Mouse (Mus musculus) embryonic facial prominence, embryonic 14.5 days (tissue): ENCODE results near the gene Fam222a. TPM values are rescaled to one million over a fixed set of nuclear protein-coding genes. Genes with fewer than 3 reads are reported as not detected.

Experiments used
- ATAC-seq: fragments of 200-750 bp; cut with Nextera tagmentation; 2 replicates; pipeline ENCODE4 v1.8.0; 2017; ENCODE audit warnings: low read depth, moderate number of reproducible peaks, moderate TSS enrichment
- DNase-seq: peaks from one replicate; pipeline ENCODE4 v3.0.0-alpha.2; 2015; ENCODE audit warnings: low spot score
- H3K27ac ChIP-seq: fragments of 300-500 bp; sonication (generic); replicated peaks from 2 replicates; pipeline ENCODE4 v1.5.1; 2014; ENCODE audit warnings: low read depth, mild to moderate bottlenecking, low read length, moderate library complexity
- H3K27me3 ChIP-seq: fragments of 300-500 bp; sonication (generic); replicated peaks from 2 replicates; pipeline ENCODE4 v1.6.1; 2014; ENCODE audit warnings: low read length; ENCODE audit not compliant: control insufficient read depth, insufficient read depth
- H3K36me3 ChIP-seq: fragments of 300-500 bp; sonication (generic); 2 replicates; pipeline ENCODE4 v1.6.1; 2014; ENCODE audit warnings: low read length, mixed read lengths; ENCODE audit not compliant: control insufficient read depth, insufficient read depth
- H3K4me1 ChIP-seq: fragments of 300-500 bp; sonication (generic); 2 replicates; pipeline ENCODE4 v1.6.1; 2014; ENCODE audit warnings: antibody characterized with exemption, low read length; ENCODE audit not compliant: control insufficient read depth, insufficient read depth
- H3K4me2 ChIP-seq: fragments of 300-500 bp; sonication (generic); 2 replicates; pipeline ENCODE4 v1.6.1; 2014; ENCODE audit warnings: low read depth, mild to moderate bottlenecking, low read length, moderate library complexity, mixed read lengths
- H3K4me3 ChIP-seq: fragments of 300-500 bp; sonication (generic); 2 replicates; pipeline ENCODE4 v1.5.1; 2014; ENCODE audit warnings: low read depth, mild to moderate bottlenecking, low read length
- H3K9ac ChIP-seq: fragments of 300-500 bp; sonication (generic); 2 replicates; pipeline ENCODE4 v1.6.1; 2014; ENCODE audit warnings: low read depth, mild to moderate bottlenecking, low read length, moderate library complexity, mixed read lengths
- H3K9me3 ChIP-seq: fragments of 300-500 bp; sonication (generic); 2 replicates; pipeline ENCODE4 v1.6.1; 2016; ENCODE audit warnings: low read length; ENCODE audit not compliant: control insufficient read depth
- whole genome bisulfite sequencing: fragments of 180-500 bp; shearing (Covaris S2); extraction: QIAGEN DNeasy Blood & Tissue Kit; methylation state at CpG from one replicate; pipeline ENCODE4 v1.1.7; 2014; 5-methylcytosine and 5-hydroxymethylcytosine counted together
- polyA plus RNA-seq: library from polyadenylated mRNA; unstranded; fragments of >200 nt; fragmentation: Nextera tagmentation; extraction: Ambion mirVana; gene quantifications from 2 replicates; pipeline ENCODE4 v1.2.1, GENCODE M21; 2014

The Fam222a gene
- polyA plus RNA-seq, 1 experiment from 2014 or later, result 1.4 TPM

DNA sequence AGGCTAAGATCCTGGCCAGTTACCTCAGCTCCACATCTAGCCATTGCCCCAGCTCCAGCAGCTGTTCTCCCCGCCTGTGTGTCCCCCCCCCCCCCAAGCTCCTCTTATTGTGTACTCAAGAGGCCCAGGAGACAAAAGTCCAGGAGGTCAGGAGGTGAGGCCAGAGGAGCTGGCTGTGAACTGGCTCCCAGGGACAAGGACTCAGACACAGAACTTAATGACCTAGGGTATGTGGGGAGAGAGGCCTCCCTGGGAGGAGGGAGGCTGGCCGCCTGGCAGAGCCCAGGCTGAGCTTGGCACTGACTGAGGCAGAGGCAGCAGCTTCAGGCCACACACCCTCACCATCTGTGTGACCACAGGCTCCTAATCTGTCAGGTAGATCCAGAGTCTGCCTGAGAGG, 5.2 kb downstream of the Fam222a start:
- no peak overlapping the region for H3K27ac ChIP-seq
- no peak overlapping the region for H3K9ac ChIP-seq
- ATAC-seq (no peak), DNase-seq (no peak)
- no peaks in the 10 kb centered on the region for H3K9me3 ChIP-seq
- peaks cover 31% of the 10 kb centered on the region for H3K4me1 ChIP-seq
- H3K4me2 ChIP-seq, result no peak overlapping the region
- H3K4me3 ChIP-seq, result no peak overlapping the region
- 50% methylated on average over 2 of the region's 2 CpGs for WGBS
- peaks cover 30% of the 10 kb centered on the region for H3K27me3 ChIP-seq
- H3K36me3 ChIP-seq, result no peaks in the 10 kb centered on the region

DNA sequence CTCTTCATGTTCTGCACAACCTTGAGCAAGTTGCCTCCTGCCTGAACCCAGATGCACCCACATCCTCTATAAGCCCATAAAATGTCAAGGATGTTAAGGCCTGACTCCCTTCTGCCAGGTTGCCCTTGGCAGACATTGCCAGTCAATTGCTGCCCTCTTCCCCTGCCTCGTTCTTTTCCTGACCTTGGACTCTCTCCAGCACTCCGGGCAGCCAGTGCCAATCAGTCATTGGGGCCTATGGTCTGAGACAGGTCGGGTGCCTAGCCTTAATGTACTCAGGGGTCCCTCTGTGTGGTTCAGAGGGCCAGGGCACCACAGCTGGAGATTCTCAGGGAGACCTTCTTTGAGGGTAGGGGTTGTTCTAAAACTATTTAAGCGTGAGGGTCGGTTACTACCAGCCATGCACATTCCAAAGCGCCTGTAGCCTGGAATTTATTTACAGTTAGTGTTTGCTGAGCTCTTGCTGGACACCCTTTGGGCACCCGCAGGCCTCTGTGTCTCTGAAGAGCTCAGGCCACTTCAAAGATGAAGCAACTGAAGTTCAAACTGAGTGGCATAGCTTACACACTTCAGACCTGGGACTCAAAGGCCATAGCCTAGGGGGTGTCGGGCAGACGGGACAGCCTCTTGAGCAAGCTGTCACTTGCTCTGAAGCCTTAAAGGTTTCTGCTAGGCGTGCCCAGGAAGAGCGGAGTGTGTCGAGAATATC, 6.3 kb downstream of the Fam222a start:
- H3K4me3 ChIP-seq, result no peak overlapping the region
- H3K27me3 ChIP-seq, result peaks cover 27% of the 10 kb centered on the region
- WGBS, result 60% methylated on average over 12 of the region's 12 CpGs
- H3K4me1 ChIP-seq, result peaks cover 22% of the 10 kb centered on the region
- no peak overlapping the region for H3K4me2 ChIP-seq
- no peaks in the 10 kb centered on the region for H3K9me3 ChIP-seq
- DNase-seq (no peak), ATAC-seq (no peak)
- no peak overlapping the region for H3K27ac ChIP-seq
- no peaks in the 10 kb centered on the region for H3K36me3 ChIP-seq
- no peak overlapping the region for H3K9ac ChIP-seq

DNA sequence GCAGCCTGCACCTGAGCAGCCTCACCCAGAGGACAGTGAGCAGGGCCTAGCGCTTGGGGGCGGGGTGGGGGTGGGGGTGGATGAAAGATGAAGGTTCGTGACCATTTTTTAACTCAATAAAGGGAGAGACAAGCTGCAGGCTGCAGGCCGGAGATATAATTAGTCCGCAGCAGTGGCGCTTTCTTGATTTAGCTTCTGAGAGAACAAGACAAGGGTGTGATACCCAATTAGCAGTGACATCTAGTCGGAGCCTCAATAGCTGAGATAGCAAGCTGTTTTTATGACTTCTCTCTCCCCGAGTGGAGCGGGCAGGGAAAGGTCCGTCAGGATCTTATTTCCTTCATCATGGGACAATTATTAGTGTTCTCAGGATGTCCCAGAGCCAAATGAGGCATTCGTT, 7.2 kb downstream of the Fam222a start:
- Histone ChIP-seq H3K27me3 (peaks cover 23% of the 10 kb centered on the region), H3K4me1 (peaks cover 16% of the 10 kb centered on the region), H3K27ac (no peak overlapping the region), H3K36me3 (no peaks in the 10 kb centered on the region), H3K4me3 (no peak overlapping the region), H3K9ac (no peak overlapping the region), H3K4me2 (no peak overlapping the region), H3K9me3 (no peaks in the 10 kb centered on the region)
- WGBS, result 37% methylated on average over 11 of the region's 11 CpGs
- DNase-seq, result no peak
- ATAC-seq, result no peak

DNA sequence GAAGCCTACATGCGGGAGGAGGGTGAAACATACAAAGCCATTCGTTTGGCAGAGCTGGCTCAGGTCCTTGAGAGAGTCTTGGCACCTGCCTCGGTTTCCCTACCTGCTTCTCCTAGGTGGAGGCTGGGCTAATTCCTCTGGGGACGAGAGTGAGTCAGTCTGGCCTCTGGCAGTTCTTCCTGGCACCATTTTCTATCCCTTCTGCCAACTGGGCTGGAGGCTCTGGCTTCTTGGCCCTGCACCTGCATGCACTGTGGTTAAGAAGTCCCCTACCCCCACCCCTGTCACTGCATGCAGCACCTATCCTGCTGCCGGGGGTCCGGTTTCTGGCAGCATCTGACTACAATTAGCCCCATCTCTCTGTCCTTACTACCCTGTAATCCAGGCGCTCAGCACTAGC, 7.7 kb downstream of the Fam222a start:
- peaks cover 16% of the 10 kb centered on the region for H3K4me1 ChIP-seq
- no peak overlapping the region for H3K27ac ChIP-seq
- H3K9me3 ChIP-seq, result no peaks in the 10 kb centered on the region

DNA sequence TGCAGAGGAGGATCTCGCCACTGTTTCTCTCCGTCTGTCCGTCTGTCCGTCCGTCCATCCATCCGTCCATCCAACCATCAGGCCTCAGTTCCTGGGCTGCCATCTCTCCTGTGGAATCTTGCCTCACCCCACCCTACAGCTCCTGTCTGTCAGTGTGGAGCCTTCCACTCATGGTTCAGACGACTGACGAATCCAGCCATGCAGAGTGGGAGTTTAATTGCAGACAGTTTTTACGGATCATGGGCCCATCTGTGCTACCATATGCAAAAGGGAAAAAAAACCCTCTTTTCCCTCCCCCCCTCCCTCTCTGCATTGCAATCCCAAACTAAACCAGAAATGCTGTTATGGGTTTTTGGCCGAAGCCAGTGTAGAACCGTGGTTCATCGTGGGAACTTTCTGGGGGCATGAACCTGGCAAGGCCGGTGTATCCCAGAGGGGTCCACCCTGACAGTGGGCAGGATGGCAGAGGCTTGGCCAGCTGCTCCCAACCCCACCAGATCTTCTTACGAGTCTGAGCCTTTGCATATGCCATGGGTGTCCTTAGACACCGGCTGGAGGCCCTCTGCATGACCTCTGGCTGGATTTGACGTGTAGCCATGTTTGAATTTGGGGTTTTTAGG, 8.3 kb downstream of the Fam222a start:
- 78% methylated on average over 16 of the region's 16 CpGs for WGBS
- Histone ChIP-seq H3K4me1 (peaks cover 13% of the 10 kb centered on the region), H3K9ac (no peak overlapping the region), H3K9me3 (no peaks in the 10 kb centered on the region), H3K27ac (no peak overlapping the region), H3K36me3 (no peaks in the 10 kb centered on the region), H3K4me3 (no peak overlapping the region), H3K27me3 (peaks cover 18% of the 10 kb centered on the region), H3K4me2 (no peak overlapping the region)
- no peak for DNase-seq
- no peak for ATAC-seq

More for the DNA sequence above, 7.7 kb downstream of the Fam222a start:
- Histone ChIP-seq H3K36me3 (no peaks in the 10 kb centered on the region), H3K27me3 (peaks cover 23% of the 10 kb centered on the region), H3K4me3 (no peak overlapping the region), H3K4me2 (no peak overlapping the region), H3K9ac (no peak overlapping the region)
- ATAC-seq (no peak), DNase-seq (no peak)
- 60% methylated on average over 5 of the region's 7 CpGs for WGBS

DNA sequence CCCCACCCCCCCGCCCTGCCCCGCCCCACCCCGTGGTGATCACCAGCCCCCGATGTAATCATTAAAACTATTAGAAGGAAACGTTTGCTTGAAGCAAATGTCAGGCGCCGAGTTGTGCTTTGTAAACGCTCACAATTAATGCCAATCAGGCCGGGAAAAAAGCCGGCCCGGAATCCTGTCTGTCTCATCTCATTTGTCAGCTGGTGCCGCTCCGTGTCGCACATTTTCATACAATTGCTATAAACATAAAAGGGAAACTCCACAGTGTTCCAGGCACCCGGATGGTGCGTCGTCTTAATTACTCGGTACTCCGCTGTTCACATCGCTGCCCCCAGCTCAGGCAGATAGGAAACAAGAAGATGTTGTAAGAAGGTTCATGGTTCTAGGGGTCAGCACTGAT, 10.5 kb downstream of the Fam222a start:
- Histone ChIP-seq H3K9me3 (no peaks in the 10 kb centered on the region), H3K9ac (no peak overlapping the region), H3K36me3 (no peaks in the 10 kb centered on the region), H3K27me3 (no peaks in the 10 kb centered on the region), H3K4me1 (peaks cover 4% of the 10 kb centered on the region; the same call in 1 of the 2 replicates), H3K4me2 (no peak overlapping the region), H3K4me3 (no peak overlapping the region), H3K27ac (no peak overlapping the region)
- ATAC-seq, result no peak
- DNase-seq, result peak; percentile 59
- WGBS, result 48% methylated on average over 20 of the region's 20 CpGs

DNA sequence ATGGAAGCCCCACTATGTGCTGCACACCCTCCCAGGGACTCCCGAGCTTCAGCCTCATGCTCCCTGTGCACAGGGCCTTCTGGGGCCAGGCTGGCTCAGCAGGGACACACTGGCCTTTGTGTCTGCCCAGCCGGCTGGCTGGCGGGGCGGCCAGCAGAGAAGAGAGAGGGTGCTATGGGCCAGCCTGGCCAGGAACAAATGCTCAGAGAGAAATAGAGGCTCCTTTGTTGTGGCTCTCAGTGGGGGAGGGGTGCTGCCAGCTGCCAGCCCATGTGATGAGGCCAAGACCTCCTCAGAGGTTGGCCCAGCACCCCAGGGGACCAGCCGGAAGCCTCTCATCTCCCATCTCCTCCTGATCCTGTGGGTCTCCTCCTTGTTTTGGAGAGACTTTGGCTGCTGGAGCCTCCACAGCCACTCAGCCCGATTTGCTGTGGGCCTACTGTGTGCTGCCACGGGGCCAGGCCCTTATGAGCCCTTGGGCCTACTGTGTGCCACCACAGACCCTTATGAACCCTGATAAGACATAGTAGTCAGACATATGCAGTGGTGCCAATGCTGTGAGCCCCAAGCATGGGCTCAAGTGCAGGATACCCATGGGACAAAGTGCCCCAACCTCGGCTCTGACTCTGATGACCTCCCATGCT, 12.0 kb downstream of the Fam222a start:
- ATAC-seq (peak; percentile 54; the same call in 1 of the 2 replicates), DNase-seq (peak; percentile 58)
- no peaks in the 10 kb centered on the region; the same call in 1 of the 2 replicates for H3K27me3 ChIP-seq
- no peaks in the 10 kb centered on the region for H3K9me3 ChIP-seq
- no peak overlapping the region for H3K4me3 ChIP-seq
- no peaks in the 10 kb centered on the region for H3K36me3 ChIP-seq
- H3K27ac ChIP-seq, result no peak overlapping the region
- no peak overlapping the region for H3K4me2 ChIP-seq
- peaks cover 5% of the 10 kb centered on the region for H3K4me1 ChIP-seq
- no peak overlapping the region for H3K9ac ChIP-seq
- 48% methylated on average over 8 of the region's 8 CpGs for WGBS

DNA sequence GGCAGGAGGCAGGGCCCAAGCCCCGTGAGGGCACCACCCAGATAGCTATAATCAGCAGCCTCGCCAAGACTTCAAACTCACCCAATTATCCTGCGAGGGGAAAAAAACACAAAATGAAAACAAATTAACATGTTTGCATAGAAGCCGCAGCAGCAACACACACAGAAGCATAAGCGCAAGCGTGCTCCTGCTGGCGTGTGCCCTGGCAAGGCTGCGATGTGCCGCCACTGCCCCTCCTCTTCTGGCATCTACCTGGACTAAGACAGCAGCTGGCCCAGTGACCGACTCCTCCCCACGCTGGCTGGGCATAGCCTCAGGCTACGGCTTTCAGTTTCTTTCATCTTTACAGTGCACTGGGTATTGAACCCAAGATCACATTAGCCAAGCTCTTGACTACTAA, 13.7 kb downstream of the Fam222a start:
- Histone ChIP-seq H3K9ac (no peak overlapping the region), H3K27me3 (no peaks in the 10 kb centered on the region; the same call in 1 of the 2 replicates), H3K4me1 (peaks cover 12% of the 10 kb centered on the region), H3K4me2 (no peak overlapping the region), H3K4me3 (no peak overlapping the region), H3K27ac (no peak overlapping the region), H3K9me3 (no peaks in the 10 kb centered on the region), H3K36me3 (no peaks in the 10 kb centered on the region)
- no peak for DNase-seq
- ATAC-seq, result no peak
- WGBS, result 65% methylated on average over 12 of the region's 12 CpGs
